Mouse (Mus musculus) kidney, adult 9 months (tissue): Measurements from ENCODE around the gene Myom3.
A peak's percentile ranks its signal among the peaks of the same experiment; 100 is the strongest.

Experiments used
- DNase-seq: peaks from one replicate; pipeline ENCODE4 v3.0.0; 2022

The Myom3 gene

DNA sequence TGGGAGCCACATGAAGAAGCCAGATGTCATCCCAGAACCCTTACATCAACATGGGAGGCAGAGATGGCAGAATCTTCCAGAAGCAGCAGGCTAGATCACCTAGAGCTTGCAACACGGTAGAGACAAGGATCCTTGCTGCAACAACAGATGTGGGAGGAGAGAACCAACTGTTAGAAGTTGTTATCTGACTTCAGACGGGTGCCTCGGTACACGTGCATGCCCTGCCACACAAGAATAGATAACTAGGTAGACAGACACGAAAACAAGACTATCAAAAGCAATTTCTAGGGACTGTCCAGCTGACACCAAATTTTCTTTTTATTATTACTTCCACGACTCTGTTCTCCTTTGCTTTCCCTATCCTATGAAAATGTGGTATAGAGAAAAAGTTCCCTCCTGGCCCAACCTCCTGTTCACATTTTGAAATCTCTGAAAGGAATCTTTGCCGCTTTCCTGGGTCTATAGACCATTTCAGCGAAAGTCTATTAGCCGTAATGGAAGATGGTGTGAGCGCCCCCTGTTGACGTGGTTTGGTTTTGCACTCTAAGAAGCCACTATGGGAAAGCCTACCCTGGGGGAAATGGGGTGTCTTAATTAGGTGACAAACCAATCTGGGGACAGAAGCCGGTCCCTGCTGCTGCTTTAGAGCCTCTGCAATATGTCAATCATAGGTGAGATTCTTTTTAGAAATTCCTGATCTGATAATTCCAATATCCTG lies 57.5 kb downstream of the Myom3 start:
- DNase-seq = peak; percentile 63

DNA sequence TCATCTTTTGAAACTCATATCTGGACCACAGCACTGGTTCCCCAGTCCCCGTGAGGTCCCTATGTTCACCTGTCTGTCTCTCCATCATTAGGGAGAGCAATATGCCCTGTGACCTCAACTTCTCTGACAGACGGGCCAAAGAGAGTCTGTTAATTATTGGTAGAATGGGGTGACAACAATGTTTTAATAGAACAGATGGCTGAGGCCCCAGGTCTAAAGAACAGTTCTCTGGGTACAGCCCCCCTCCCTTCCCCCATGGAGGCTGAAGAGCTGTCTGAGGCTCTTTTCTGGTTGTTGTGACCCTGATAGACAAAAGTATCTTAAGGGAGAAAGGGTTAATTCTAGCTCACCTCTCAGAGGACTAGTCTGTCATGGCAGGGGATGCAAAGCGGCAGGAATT lies 58.9 kb downstream of the Myom3 start:
- peak; percentile 87 for DNase-seq

DNA sequence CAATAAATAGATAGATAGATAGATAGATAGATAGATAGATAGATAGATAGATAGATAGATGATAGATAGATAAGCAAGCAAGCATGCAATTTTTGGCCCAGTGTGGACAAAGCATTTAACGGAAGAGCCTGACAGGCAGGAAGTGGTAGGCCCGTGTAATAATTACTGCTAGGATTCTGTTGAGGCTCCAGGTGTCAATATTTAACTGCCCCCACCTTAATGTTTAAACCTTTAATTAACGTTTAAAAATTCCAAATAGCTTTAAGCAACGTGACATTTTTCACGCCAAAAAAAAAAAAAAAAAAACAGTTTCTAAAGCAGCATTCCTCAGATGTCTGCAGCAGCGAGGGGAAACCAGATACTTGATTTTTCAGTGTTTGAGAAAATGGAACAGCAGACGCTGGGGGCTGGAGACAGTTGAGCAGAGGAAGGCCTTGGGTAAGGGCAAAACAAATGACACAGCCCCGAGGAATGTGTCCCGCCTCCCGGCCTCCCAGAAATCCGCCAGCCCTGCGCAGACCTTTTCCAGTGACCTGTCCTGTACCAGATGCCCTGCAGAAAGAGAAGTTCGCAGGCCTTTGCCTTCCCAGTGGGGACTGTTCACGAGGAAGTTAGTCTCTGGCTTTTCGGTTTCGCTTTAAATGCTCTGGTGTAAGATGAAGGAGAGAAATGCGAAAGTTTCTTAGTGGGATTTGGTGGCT lies 60.5 kb downstream of the Myom3 start:
- DNase-seq = peak; percentile 89

DNA sequence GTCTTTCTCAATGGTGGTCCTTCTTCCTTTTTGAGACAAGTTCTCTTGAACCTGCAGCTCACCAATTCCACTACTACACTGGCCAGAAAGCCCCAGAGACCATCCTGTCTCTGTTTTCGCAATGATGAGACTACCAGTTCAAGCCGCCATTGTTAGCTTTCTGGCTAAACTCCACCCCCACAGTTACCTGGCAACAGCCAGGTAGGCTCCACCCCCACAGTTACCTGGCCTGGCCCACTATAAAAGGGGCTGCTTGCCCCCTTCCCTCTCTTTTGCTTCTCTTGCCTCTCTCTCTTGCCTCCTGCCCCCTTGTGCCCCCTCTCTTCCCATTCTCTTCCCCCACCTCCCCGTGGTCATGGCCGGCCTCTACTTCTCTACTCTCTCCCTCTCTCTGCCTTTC lies 62.3 kb downstream of the Myom3 start:
- no peak for DNase-seq

DNA sequence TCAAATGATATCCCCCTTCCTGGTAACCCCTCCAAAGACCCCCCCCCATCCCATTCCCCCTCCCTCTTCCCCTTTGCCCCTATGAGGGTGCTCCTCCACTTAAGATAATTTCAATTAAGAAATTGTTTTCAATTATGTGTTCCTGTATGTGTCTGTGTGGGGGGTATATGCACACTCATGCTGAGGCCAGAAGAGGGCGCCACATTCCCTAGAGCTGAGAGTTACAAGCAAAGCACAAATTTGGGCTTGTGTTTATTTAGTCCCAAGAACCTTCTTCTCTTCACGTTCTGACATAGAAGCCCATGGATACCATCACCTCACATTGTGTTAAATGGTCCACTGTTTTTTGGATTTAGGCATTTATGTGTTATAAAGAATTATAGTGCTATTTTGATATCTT lies 63.8 kb downstream of the Myom3 start:
- DNase-seq = peak; percentile 66

DNA sequence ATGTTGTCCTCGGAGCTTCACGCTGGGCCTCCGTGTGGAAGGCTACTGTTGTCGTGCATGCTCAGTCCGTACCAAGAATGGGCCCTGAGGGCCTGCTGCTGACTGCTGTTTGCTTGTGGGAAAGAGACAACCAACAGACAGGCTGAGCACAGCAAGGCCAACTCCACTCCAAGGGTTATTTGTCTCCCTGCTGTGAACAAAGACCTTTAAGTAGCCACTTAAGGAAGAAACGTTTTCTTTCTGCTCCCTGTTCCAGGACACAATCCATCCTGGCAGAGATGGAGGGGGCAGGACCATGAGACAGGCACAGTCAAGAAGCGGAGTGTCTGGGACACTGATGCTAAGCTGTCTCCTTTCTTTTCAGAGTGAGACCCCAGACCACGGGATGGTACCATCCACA lies 64.7 kb downstream of the Myom3 start:
- no peak for DNase-seq

DNA sequence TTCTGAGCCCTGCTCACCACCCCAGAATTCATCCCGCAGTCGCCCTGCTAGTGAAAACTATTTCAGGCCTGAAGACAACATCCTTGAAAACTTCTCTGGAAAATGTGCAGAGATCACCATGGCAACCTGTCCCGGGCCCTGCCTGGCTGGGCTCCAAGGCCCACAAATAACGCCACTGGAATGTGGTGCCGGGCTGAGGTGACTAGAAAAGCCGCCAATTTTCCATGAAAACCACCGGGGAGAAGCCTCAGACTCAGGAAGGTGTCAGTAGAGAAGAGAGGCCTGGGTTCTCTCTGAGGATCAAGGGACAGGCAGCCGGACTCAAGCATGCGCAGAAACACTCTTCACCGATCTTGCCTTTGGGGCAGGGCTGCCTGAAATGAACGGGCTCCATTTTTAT lies 69.0 kb downstream of the Myom3 start:
- peak; percentile 89 for DNase-seq

DNA sequence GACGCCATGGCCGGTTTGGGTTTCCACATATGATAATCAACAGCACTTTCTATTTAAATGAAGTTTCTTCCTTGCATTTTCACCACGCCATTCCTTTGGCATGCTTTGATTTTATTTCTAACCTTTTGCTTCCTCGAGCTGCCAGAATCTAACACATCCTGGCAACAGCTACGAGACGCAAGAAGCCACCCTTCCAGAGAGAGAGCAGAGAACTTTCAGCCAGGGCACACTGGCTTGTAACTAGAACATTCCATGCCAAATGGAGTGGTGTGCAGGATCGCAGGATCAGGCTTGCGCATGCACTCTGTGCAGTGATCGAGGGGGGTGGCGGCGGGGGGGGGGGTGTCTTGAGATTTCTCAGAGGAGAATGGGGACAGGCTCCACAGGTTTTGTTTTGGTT lies 72.6 kb downstream of the Myom3 start:
- peak; percentile 74 for DNase-seq

DNA sequence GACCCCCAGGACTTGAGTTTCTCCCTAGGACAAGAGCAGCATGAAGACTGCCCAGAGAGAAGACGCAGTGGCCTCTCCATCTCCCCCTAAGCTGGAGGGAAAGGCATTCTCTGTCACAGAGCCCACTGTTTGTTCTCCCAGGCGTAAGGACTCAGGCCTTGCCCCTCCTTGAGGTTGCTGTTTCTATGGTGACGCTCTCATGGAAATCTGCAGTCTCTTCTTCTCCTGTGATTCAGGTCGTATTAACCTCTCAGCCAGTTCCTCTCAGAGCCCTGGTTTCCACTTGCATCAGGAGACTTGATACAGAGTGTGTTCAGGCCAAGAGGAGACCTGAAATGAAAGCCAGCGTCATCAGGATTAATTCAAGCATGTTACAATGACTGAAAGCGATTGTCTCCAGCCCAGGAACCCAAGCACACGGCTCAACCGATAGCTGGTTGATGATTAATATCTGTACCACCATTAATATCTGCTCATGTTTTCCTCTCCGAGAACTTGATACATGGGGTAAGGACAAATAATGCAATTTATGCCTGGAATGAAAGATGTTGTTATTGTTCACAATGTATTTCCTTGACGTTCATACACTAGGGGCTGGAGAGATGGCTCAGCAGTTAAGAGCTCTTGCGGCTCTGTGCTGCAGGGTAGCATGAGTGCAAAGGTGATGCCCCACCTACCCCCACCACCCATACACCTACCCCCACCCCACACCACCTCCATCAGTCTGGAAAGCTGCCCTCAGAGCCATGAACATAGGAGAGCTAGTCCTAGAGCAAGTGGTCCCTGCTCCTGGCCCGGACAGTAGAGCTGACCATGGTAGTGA lies 74.0 kb downstream of the Myom3 start:
- no peak for DNase-seq

DNA sequence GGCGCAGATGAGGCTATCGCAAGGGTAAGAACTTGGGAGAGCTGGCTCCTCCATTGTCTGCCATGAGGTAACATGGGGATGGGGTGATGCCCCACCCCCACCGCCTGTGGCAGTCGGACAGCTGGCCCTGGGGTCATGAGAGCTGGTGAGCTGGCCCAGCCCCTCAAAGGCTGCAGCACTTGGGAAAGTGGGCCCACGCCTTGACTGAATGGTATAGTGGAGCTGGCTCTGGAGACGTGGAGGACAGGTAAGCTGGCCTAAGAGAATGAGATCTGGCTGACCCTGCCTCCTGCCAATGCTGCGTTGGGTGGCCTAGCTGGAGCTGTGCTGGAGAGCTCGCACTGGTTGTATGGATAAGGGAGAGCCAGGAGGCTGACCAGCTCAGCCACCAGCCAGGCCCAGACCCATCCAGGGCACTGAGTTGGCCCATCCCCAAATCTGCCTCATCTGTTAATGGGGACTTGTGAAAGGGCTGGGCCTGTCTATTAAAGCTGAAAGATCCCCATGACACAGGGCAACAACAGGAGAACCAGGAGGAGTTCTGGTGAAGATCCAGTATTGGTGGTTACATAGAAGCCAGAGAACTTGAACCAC lies 74.7 kb downstream of the Myom3 start:
- DNase-seq = no peak

DNA sequence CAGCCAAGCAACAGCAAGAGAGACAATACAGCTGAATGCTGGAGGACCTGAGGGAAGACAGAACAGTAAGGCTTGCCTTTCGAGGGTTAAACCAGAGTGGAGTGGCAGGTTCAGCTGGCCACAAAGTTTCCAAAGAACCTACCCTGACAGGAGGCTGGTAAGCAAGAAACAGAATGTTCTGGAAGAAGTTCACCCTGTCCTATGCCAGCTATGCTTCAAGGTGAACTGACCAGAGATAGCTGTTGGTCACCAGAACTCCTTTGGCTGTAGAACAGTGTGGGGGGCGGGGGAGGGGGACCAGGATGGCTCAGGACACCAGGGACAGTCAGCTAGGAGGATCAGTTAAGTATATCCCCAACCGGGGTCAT lies 79.4 kb downstream of the Myom3 start:
- DNase-seq = no peak

DNA sequence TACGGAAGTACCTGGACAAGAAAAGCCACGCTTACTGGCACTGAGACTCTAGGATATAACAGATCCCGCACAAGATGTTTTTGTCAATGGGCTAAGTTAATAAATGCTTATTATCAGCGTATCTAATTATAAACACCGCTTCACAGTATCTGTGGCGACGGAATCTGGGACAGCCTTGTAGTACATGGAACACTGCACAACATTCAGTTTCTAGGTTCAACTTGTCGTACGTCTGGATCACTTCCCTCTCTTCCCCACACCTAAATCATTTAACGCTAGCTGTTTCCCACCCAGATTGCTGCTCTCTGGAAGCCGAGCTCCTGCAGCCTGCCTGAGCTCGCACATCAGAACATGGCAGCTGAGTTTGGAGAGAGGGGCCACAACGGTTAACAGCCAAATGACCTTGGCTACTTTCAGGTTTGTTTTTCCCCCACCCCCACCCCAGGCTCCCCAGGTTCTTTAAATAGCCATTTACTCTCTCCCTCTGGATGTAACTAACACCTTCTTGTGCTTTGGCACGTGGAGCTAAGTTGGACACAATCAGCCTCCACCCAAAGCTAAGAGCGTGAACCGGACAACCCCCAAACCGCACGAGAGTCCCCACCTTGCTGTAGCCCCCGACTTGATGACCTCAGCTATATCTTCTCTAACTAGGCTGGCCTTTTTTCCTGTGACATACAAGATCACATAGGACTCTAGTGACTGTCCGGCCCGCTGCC lies 79.9 kb downstream of the Myom3 start:
- no peak for DNase-seq

DNA sequence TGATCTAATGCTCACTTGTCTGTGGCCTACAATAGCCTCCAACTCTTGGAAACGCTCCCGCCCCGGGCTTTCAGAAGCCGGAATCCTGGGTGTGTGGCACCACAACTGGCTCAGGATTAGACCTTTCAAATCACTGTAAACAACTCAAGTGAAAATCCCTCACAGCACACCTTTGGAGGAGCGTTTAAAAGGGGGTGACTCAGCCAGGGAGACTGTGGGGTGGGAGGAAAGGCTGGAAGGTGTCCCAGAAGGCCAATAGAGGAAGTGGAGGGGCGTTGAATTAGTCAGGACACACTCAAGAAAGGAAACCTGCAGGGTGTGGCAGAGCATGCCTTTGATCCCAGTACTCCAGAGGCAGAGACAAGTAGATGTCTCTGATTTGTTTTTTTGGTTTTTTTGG lies 84.9 kb downstream of the Myom3 start:
- DNase-seq = no peak

DNA sequence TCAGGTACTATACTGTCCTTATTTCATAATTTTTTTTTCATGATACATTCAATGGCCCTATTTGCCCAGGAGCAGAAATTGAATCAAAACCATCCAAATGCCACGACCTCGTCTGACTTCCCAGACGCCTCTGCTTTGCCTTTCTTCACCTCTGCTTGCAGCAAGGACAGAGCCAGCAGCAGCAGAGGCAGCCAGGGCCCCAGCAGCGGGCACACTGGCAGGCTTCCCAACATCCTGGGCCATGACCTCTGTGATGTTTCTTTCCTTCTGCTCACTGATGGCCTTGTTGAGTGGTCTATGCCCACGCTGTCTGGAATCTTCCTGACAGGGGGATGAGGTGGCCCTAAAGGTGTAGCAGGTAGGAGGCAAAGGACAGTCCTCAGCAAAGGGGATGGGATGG lies 88.1 kb downstream of the Myom3 start:
- no peak for DNase-seq

DNA sequence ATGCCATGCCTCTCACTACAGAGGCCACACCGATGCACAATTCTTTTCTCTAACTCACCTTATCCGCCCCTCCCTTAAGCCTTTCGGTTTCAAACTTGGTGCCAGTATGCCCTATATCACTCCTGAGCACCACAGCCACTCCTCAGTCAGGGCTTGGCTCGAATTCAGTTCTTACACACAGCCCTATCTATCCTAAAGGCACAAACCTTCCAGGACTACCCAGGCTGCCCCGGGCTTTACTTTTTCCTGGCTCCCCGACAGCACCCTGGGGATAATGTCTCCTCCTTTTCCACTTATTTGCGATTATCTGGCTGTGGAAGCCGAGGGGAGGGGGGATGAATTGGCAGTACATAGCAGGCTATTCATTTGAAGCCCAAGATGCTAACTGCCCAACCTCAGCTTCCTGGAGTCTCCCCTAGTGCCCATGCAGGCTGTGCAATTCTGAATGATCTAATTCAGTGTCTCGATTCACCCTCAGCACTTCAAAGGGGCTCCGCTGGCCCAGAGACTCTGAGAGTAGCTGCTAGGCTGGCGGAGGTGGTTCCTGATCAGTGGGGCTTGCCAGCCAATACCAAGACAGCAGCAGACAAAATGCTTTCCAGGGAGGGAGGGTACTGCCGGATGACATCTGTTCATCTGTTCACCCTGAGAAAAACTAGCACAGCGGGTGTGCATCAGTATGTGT lies 91.0 kb downstream of the Myom3 start:
- no peak for DNase-seq

DNA sequence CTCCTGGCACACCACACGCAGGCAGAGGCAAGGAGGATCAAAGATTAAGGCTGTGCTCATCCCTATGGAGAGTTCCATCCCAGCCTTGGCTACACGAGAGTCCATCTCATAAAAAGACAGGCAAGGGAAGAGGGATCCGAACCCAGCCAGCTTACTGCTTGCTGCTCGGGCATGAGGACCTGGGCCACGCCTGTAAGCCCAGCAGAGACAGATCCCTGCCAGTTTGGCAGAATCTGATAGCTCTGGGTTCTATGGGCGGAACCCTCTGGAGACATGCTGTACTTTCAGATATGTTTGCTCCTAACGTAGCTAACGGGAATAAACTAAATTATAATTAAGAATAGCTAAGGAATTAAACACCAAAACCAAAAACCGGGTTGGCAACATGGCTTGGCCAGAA lies 92.4 kb downstream of the Myom3 start:
- no peak for DNase-seq

DNA sequence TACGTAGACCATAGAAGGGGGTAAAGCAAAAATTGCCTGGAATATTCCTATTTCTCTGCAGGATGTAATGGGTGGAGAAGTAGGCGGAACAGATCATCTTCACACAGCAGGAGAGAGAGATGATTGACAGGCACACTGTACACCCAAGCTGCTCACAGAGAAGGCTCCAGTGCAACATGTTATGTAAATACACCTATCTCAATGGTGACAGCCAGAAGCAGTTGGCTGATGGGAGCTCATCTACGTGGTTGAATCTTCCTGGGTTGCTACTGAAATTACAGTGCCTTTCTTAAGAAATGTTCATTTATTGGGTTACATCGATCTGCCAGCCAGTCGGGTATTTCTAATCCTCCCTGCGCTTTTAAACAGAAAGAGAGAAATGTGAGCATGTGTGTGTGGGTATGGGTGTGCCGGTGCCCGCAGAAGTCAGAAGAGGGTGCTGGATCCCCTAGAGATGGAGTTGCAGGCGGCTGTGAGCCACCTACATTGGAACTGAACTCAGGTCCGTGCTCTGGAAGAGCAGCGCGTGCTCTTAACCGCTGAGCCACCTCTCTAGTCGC lies 94.6 kb downstream of the Myom3 start:
- DNase-seq = no peak

DNA sequence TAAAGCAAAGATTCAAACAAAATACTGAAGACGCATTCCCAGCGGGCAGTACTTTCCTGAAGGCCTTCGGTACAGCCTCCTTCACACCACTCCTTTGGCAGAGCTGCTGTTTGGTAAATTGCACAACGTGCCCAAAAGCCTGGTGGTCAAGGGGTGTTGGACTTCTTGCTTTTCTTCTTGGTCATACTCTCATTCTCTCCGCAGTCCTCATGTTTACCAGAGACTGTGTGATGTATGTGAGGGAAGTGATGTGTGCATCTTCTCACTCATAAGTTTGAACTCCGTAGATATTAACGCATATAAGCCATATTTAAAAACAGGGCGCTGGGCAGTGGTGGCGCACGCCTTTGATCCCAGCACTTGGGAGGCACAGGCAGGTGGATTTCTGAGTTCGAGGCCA lies 95.1 kb downstream of the Myom3 start:
- no peak for DNase-seq

DNA sequence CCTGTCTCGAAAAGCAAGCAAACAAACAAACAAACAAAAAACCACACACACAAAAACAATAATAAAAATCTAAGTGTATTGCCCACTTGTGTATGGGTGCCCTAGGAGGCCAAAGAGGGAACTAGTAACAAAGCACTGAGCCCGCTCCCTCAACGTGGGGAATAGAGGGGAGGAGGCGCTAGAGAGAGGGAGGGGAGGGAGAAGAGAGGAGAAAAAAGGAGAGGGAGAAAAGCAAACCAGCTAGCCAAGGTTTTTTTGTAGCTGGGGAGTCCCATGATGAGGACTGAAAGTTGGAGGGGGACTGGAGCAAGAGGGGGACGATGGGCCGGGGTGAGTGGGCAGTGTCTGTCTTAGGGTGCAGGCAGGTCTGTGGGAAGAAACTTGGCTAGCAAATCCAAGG lies 95.6 kb downstream of the Myom3 start:
- DNase-seq = no peak

DNA sequence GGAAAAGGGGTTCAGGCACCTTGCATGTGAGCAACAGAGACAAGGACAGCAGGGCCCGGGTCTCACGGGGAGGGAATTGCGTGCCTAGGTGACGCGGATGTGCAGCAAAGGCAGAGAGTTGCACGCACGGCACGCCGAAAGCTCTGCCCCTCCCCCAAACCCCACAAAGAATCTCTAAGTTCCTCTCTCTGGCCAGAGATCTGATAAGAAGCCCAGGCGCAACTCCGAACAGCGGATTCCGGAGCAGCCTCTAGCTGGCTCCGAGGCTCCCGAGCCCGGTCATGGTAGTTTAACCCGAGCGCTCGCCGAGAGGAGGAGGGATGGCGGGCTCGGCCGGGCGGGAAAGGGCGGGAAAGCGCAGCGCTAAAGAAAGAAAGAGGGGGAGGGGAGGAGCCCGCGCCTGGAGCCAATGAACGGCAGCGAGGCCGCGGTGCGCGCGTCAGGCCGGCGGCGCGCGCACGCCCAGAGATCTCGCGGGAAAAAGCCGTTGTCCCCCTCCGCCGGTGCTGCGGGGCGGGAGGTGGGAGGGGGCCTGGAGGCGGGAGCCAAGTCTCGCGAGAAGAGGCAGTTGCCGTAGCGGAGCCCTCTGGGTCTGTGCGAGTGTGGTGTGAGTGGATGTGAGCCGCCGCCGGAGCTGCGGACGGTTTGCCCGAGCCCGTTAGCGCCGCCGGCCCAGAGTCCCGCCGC lies 96.2 kb downstream of the Myom3 start, which contains the start of gene Srsf10:
Gene Srsf10, plus strand, starts transcription at position 212 of the 687 bp plus-strand sequence.
- peak; percentile 95 for DNase-seq
